Mouse (Mus musculus) liver, embryonic 13.5 days (tissue): ENCODE results near the gene Smg6. TPM values are rescaled to one million over a fixed set of nuclear protein-coding genes. Genes with fewer than 3 reads are reported as not detected.
A peak's percentile ranks its signal among the peaks of the same experiment; 100 is the strongest.

ENCODE experiments used
- ATAC-seq: fragments of 200-750 bp; cut with Nextera tagmentation; 2 replicates; pipeline ENCODE4 v1.8.0; 2017; ENCODE audit warnings: low read depth, mild to moderate bottlenecking, moderate number of reproducible peaks, moderate library complexity
- DNase-seq: peaks from one replicate; pipeline ENCODE4 v3.0.0; 2022
- H3K27ac ChIP-seq: fragments of 300-500 bp; sonication (generic); 2 replicates; pipeline ENCODE4 v1.5.1; 2015; ENCODE audit warnings: moderate library complexity, mild to moderate bottlenecking, inconsistent platforms
- H3K27me3 ChIP-seq: fragments of 300-500 bp; sonication (generic); 2 replicates; pipeline ENCODE4 v1.6.1; 2015; ENCODE audit warnings: mild to moderate bottlenecking, inconsistent platforms
- H3K36me3 ChIP-seq: fragments of 300-500 bp; sonication (generic); 2 replicates; pipeline ENCODE4 v1.6.1; 2015; ENCODE audit warnings: mild to moderate bottlenecking, inconsistent platforms
- H3K4me1 ChIP-seq: fragments of 300-500 bp; sonication (generic); replicated peaks from 2 replicates; pipeline ENCODE4 v1.6.1; 2015; ENCODE audit warnings: inconsistent platforms
- H3K4me2 ChIP-seq: fragments of 300-500 bp; sonication (generic); 2 replicates; pipeline ENCODE4 v1.6.1; 2015; ENCODE audit warnings: inconsistent platforms, mild to moderate bottlenecking, moderate library complexity
- H3K4me3 ChIP-seq: fragments of 300-500 bp; sonication (generic); replicated peaks from 2 replicates; pipeline ENCODE4 v1.5.1; 2015; ENCODE audit warnings: mild to moderate bottlenecking, inconsistent platforms
- H3K9ac ChIP-seq: fragments of 300-500 bp; sonication (generic); 2 replicates; pipeline ENCODE4 v1.6.1; 2015; ENCODE audit warnings: mild to moderate bottlenecking, inconsistent platforms
- H3K9me3 ChIP-seq: fragments of 300-500 bp; sonication (generic); replicated peaks from 2 replicates; pipeline ENCODE4 v1.6.1; 2016; ENCODE audit warnings: inconsistent platforms
- WGBS: fragments of 180-500 bp; shearing (Covaris S2); methylation state at CpG from one replicate; pipeline ENCODE4 v1.1.7; 2015; ENCODE audit not compliant: insufficient replicate concordance; 5-methylcytosine and 5-hydroxymethylcytosine counted together
- polyA plus RNA-seq: library from polyadenylated mRNA; unstranded; fragments of >200 nt; fragmentation: Nextera tagmentation; extraction: Ambion mirVana; gene quantifications from 2 replicates; pipeline ENCODE4 v1.2.1, GENCODE M21; 2015

Gene Smg6
- polyA plus RNA-seq, 1 experiment from 2014 or later = 4.4 TPM

GRCm38 (mm10) chr11:74901555-74901954 is 24.1 kb upstream of the Smg6 start:
- Histone ChIP-seq H3K4me3 (no peak overlapping the region), H3K27me3 (no peaks in the 10 kb centered on the region), H3K27ac (no peak overlapping the region), H3K9me3 (no peaks in the 10 kb centered on the region), H3K4me1 (peaks cover 47% of the 10 kb centered on the region), H3K9ac (0 out of 2 replicates have a peak overlapping the region, but pooled peaks have one; percentile 7), H3K36me3 (peaks cover 72% of the 10 kb centered on the region), H3K4me2 (no peak overlapping the region)
- no peak for ATAC-seq
- DNase-seq = no peak
- 79% methylated on average over 6 of the region's 6 CpGs for WGBS

DNA sequence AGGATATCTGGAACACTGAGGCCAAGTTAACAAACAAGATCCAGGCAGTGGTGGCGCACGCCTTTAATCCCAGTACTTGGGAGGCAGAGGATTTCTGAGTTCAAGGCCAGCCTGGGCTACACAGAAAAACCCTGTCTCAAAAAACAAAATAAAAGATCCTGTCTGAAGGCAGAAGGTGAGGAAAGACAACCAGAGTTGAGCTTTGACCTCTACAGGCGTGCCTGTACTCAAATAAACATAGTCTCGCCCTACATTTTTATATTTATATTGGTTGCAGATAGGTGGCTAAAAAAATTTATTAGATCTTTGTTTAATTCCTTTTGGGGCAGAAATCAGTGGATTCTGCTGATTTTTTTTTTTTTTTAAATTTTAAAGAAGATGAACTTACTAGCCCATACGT is 23.2 kb upstream of the Smg6 start:
- Histone ChIP-seq H3K27ac (no peak overlapping the region), H3K36me3 (peaks cover 81% of the 10 kb centered on the region), H3K9me3 (no peaks in the 10 kb centered on the region), H3K9ac (no peak overlapping the region), H3K4me1 (peaks cover 42% of the 10 kb centered on the region), H3K4me3 (no peak overlapping the region), H3K4me2 (no peak overlapping the region), H3K27me3 (no peaks in the 10 kb centered on the region)
- ATAC-seq (no peak), DNase-seq (no peak)
- 85% methylated on average over 5 of the region's 5 CpGs for WGBS

DNA sequence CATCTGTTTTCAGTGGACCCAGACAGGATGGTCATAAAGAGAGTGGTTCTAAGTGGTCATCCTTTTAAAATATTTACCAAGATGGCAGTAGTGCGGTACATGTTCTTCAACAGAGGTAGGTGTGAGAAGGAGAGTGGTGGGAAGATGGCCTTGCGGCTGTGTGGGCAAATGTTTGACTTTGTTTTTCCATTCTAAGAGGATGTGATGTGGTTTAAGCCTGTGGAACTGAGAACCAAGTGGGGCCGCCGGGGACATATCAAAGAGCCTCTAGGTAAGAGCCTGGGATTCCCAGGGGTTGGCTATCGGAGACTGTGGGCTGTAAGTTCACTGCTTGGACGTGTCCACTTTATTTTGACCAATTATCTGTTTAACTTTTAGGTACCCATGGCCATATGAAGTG is 17.8 kb upstream of the Smg6 start:
- Histone ChIP-seq H3K4me1 (0 out of 2 replicates have a peak, but pooled peaks cover 5% of the 10 kb centered on the region), H3K27ac (no peak overlapping the region), H3K4me3 (no peak overlapping the region), H3K36me3 (peaks cover 73% of the 10 kb centered on the region), H3K4me2 (no peak overlapping the region), H3K9me3 (no peaks in the 10 kb centered on the region), H3K27me3 (no peaks in the 10 kb centered on the region), H3K9ac (no peak overlapping the region)
- 87% methylated on average over 6 of the region's 6 CpGs for WGBS
- no peak for ATAC-seq
- no peak for DNase-seq

- Histone ChIP-seq H3K9ac (no peak overlapping the region), H3K4me3 (no peak overlapping the region), H3K36me3 (peaks cover 63% of the 10 kb centered on the region), H3K27me3 (no peaks in the 10 kb centered on the region), H3K27ac (no peak overlapping the region), H3K4me1 (0 out of 2 replicates have a peak, but pooled peaks cover 5% of the 10 kb centered on the region), H3K9me3 (no peaks in the 10 kb centered on the region), H3K4me2 (no peak overlapping the region)
- ATAC-seq = no peak
- no peak for DNase-seq
- WGBS = 76% methylated on average over 12 of the region's 12 CpGs
These were observed 16.8 kb upstream of the Smg6 start for GRCm38 (mm10) chr11:74908618-74909399.

DNA sequence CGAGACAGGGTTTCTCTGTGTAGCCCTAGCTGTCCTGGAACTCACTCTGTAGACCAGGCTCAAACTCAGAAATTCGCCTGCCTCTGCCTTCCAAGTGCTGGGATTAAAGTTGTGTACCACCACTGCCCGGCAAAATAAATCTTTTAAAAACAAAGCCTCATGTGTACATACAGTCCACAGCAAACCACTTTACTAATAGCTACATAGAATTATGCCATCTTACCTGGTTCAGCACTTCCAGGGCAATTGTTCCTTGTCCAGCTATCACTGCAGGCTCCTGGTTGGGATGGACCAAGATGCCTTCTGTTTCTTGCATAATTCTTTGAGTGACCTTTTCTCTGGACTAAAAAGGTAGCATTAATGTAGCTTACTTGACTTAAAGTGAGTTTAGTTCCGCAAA is 15.6 kb upstream of the Smg6 start:
- 0 out of 2 replicates have a peak, but pooled peaks cover 5% of the 10 kb centered on the region for H3K4me1 ChIP-seq
- ATAC-seq (no peak), DNase-seq (no peak)
- H3K9ac ChIP-seq = no peak overlapping the region
- peaks cover 52% of the 10 kb centered on the region for H3K36me3 ChIP-seq
- H3K27me3 ChIP-seq = no peaks in the 10 kb centered on the region
- no peak overlapping the region for H3K4me2 ChIP-seq
- no peaks in the 10 kb centered on the region for H3K9me3 ChIP-seq
- H3K27ac ChIP-seq = no peak overlapping the region
- WGBS = 72% methylated on average over 4 of the region's 4 CpGs
- no peak overlapping the region for H3K4me3 ChIP-seq

DNA sequence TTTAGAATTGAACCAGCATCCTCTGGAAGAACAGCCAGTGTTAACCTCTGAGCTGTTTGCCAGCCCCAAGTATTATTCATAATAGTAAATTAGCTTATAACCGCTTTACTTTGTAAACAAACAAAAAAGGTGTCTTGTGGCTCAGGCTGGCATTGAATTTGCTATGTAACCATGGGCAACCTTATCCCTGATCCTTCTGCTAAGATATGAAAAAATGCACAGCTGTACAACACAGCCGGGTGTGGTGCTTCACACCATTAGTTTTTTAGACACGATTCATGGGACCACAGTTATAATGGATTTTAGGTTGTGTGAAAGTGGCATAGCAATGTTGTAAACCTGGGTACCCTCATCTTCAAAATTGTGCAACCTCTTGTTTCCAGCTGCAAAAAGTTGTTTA is 13.1 kb upstream of the Smg6 start:
- no peak overlapping the region for H3K4me3 ChIP-seq
- ATAC-seq = no peak
- 0 out of 2 replicates have a peak, but pooled peaks cover 5% of the 10 kb centered on the region for H3K4me1 ChIP-seq
- H3K4me2 ChIP-seq = no peak overlapping the region
- no peaks in the 10 kb centered on the region for H3K27me3 ChIP-seq
- no peak for DNase-seq
- no peak overlapping the region for H3K27ac ChIP-seq
- H3K36me3 ChIP-seq = peaks cover 29% of the 10 kb centered on the region
- WGBS = 51% methylated on average over 3 of the region's 3 CpGs
- H3K9ac ChIP-seq = no peak overlapping the region
- H3K9me3 ChIP-seq = no peaks in the 10 kb centered on the region

DNA sequence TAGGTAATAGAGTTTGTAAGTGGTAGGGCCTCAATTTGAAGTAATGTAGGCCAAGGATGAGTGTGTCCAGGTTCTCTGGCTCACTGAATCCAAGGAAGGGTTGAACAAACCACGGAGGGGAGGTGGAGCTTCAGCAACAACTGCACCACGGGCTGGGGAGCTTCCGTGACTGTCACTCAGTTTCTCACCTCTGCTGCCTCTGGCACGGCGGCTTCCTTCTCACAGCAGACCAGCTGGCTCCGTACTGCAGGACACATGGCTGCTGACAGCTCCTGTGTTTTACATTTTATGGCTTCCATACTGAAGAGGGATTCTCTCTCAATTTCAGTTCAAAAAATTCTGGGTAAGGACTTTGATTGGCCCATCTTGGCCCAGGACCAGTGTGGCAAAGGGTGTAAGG is 6.4 kb upstream of the Smg6 start:
- no peak overlapping the region for H3K4me2 ChIP-seq
- DNase-seq = no peak
- ATAC-seq = no peak
- no peak overlapping the region for H3K4me3 ChIP-seq
- H3K4me1 ChIP-seq = peaks cover 4% of the 10 kb centered on the region
- H3K27me3 ChIP-seq = no peaks in the 10 kb centered on the region
- peaks cover 11% of the 10 kb centered on the region for H3K36me3 ChIP-seq
- H3K27ac ChIP-seq = no peak overlapping the region
- H3K9ac ChIP-seq = no peak overlapping the region
- WGBS = 79% methylated on average over 6 of the region's 6 CpGs
- H3K9me3 ChIP-seq = no peaks in the 10 kb centered on the region

DNA sequence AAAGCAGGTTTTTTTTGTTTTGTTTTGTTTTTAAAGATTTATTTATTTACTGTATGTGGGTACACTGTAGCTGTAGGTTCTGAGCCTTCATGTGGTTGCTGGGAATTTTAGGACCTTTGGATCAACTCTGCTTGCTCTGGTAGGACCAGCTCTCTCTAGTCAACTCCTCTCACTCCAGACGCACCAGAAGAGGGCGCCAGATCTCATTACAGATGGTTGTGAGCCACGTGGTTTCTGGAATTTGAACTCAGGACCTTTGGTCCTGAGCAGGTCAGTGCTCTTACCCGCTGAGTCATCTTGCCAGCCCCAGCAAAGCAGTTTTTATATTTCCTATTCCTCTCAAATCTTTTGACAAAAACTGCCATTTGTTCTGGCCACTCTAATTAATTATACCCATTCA is 1.5 kb upstream of the Smg6 start:
- no peak overlapping the region for H3K27ac ChIP-seq
- peak overlapping the region; percentile 72; the same call in 1 of the 2 replicates for H3K4me2 ChIP-seq
- no peaks in the 10 kb centered on the region for H3K27me3 ChIP-seq
- H3K9me3 ChIP-seq = no peaks in the 10 kb centered on the region
- peak overlapping the region; percentile 95; the same call in 1 of the 2 replicates for H3K9ac ChIP-seq
- ATAC-seq (no peak), DNase-seq (peak; percentile 31)
- H3K4me3 ChIP-seq = peak overlapping the region; percentile 87; the same call in 1 of the 2 replicates
- 47% methylated on average over 4 of the region's 4 CpGs for WGBS
- peaks cover 27% of the 10 kb centered on the region for H3K4me1 ChIP-seq
- H3K36me3 ChIP-seq = peaks cover 4% of the 10 kb centered on the region

DNA sequence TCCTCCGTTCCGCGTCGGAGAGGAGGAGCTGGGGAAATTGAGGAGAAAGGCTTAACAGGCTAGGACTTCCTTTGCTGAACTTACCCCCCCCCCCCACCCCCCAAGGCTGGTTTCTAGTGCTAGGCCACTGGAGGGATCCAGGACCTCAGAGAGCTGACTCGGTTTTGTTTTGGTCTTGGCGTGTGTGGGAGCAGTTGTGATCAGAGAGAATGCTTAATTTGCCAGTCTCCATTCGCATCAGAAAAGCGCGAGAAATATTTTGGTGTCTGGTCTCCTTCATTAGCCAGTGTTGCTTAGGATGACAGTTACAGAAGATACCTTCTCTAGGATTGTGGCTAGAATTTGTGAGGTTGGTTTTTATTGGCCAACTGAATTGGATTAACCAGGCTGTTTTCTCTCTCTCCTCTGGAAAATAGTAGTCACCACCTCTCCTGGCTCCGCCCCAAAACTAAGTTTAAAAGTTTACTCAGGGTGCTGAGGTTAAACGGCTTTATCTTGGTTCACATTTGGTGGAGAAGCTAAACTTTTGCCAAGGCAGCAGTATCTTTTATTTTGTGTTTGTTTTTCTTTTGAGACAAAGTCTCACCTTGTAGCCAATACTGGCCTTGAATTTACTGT is 874 bp downstream of the Smg6 start:
- Histone ChIP-seq H3K4me1 (peaks cover 34% of the 10 kb centered on the region), H3K27ac (peak overlapping the region; percentile 97), H3K9me3 (no peaks in the 10 kb centered on the region), H3K36me3 (peaks cover 16% of the 10 kb centered on the region), H3K4me2 (peak overlapping the region; percentile 72), H3K9ac (peak overlapping the region; percentile 95), H3K4me3 (peak overlapping the region; percentile 87), H3K27me3 (no peaks in the 10 kb centered on the region)
- DNase-seq (peak; percentile 53), ATAC-seq (peak; percentile 9; the same call in 1 of the 2 replicates)
- 3% methylated on average over 11 of the region's 11 CpGs for WGBS

- peak overlapping the region; percentile 95 for H3K9ac ChIP-seq
- 86% methylated on average over 2 of the region's 2 CpGs for WGBS
These were observed 1.7 kb downstream of the Smg6 start for GRCm38 (mm10) chr11:74927236-74927725.

DNA sequence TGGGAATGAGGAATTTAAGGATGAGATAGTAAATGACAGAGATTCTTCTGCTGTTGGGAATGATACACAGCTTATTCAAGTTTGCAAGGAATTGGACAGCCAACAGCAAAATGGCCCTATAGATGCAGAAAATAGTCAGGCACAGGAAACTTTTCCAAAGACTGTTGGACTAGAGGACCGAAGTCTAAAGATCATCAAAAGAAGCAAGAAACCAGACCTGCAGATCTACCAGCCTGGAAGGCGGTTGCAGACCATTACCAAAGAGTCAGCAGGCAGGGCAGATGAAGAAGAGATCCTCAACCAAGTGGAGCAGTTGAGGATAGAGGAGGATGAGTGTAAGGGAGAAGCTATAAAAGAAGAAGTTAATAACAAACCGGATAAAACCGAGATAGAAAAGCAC is 3.5 kb downstream of the Smg6 start:
- Histone ChIP-seq H3K27ac (no peak overlapping the region), H3K36me3 (peaks cover 41% of the 10 kb centered on the region), H3K9me3 (no peaks in the 10 kb centered on the region), H3K4me1 (peaks cover 33% of the 10 kb centered on the region), H3K4me2 (no peak overlapping the region), H3K9ac (no peak overlapping the region), H3K4me3 (no peak overlapping the region), H3K27me3 (no peaks in the 10 kb centered on the region)
- DNase-seq = no peak
- whole genome bisulfite sequencing = 86% methylated on average over 4 of the region's 4 CpGs
- ATAC-seq = no peak

More at GRCm38 (mm10) chr11:74927236-74927725, 1.7 kb downstream of the Smg6 start:
- no peaks in the 10 kb centered on the region for H3K27me3 ChIP-seq
- peaks cover 36% of the 10 kb centered on the region for H3K4me1 ChIP-seq
- peak overlapping the region; percentile 87 for H3K4me3 ChIP-seq
- H3K4me2 ChIP-seq = peak overlapping the region; percentile 72
- DNase-seq (no peak), ATAC-seq (no peak)
- peak overlapping the region; percentile 97 for H3K27ac ChIP-seq
- H3K36me3 ChIP-seq = peaks cover 23% of the 10 kb centered on the region
- H3K9me3 ChIP-seq = no peaks in the 10 kb centered on the region
